Mouse (Mus musculus): ENCODE measurements around the gene Ulk4.

Ulk4 gene

GRCm38 (mm10) chr9:121099453-121099852 is 177.5 kb downstream of the Ulk4 start:
- no peak for DNase-seq

- no peak for DNase-seq
These were observed 183.2 kb downstream of the Ulk4 start for GRCm38 (mm10) chr9:121093760-121094159.

GRCm38 (mm10) chr9:121092568-121092967 is 184.4 kb downstream of the Ulk4 start:
- DNase-seq = no peak

- no peak for DNase-seq
These were observed 185.8 kb downstream of the Ulk4 start for GRCm38 (mm10) chr9:121091016-121091735.

- no peak for DNase-seq
These were observed 189.3 kb downstream of the Ulk4 start for GRCm38 (mm10) chr9:121087661-121088060.

- DNase-seq = no peak
These were observed 192.8 kb downstream of the Ulk4 start for GRCm38 (mm10) chr9:121084191-121084590.

GRCm38 (mm10) chr9:121080834-121081233 is 196.2 kb downstream of the Ulk4 start:
- DNase-seq = no peak

GRCm38 (mm10) chr9:121080413-121080812 is 196.6 kb downstream of the Ulk4 start:
- DNase-seq = no peak

GRCm38 (mm10) chr9:121079388-121080088 is 197.5 kb downstream of the Ulk4 start:
- no peak for DNase-seq

GRCm38 (mm10) chr9:121076291-121076690 is 200.7 kb downstream of the Ulk4 start:
- no peak for DNase-seq

- DNase-seq = peak; percentile 51 to 66
These were observed 201.8 kb downstream of the Ulk4 start for GRCm38 (mm10) chr9:121075246-121075645.

GRCm38 (mm10) chr9:121074726-121075125 is 202.3 kb downstream of the Ulk4 start:
- no peak for DNase-seq

GRCm38 (mm10) chr9:121072127-121072757 is 204.8 kb downstream of the Ulk4 start:
- DNase-seq = peak; percentile 36 to 54

GRCm38 (mm10) chr9:121071461-121072126 is 205.4 kb downstream of the Ulk4 start:
- DNase-seq = no peak

GRCm38 (mm10) chr9:121071050-121071449 is 205.9 kb downstream of the Ulk4 start:
- DNase-seq = no peak

GRCm38 (mm10) chr9:121068115-121068514 is 208.9 kb downstream of the Ulk4 start:
- no peak for DNase-seq

GRCm38 (mm10) chr9:121067043-121067442 is 210.0 kb downstream of the Ulk4 start:
- DNase-seq = peak; percentile 96 to 99

- DNase-seq = peak; percentile 53 to 61
These were observed 211.5 kb downstream of the Ulk4 start for GRCm38 (mm10) chr9:121065383-121065978.

GRCm38 (mm10) chr9:121064606-121065355 is 212.2 kb downstream of the Ulk4 start:
- no peak for DNase-seq

- no peak for DNase-seq
These were observed 214.3 kb downstream of the Ulk4 start for GRCm38 (mm10) chr9:121062671-121063070.

GRCm38 (mm10) chr9:121061820-121062623 is 215.0 kb downstream of the Ulk4 start:
- no peak for DNase-seq
